Mouse (Mus musculus): ENCODE data around the gene 1700019N19Rik. TPM values are rescaled to one million over a fixed set of nuclear protein-coding genes. Genes with fewer than 3 reads are reported as not detected.

Gene 1700019N19Rik
- polyA plus RNA-seq, 1 experiment, result not detected

- Histone ChIP-seq H3ac (ENCODE audit: control insufficient read depth, insufficient read length, low read depth) (no peak overlapping the region), H3K4me3 (ENCODE audit: insufficient read depth, poor library complexity, severe bottlenecking) (no peak overlapping the region), H3K79me2 (ENCODE audit: control insufficient read depth, insufficient read depth) (no peaks in the 10 kb centered on the region), H3K36me3 (ENCODE audit: control insufficient read depth, insufficient read depth) (no peaks in the 10 kb centered on the region), H3K79me3 (ENCODE audit: low read depth) (no peaks in the 10 kb centered on the region), H3K27me3 (ENCODE audit: control insufficient read depth, insufficient read depth, insufficient read length) (peaks cover 9% of the 10 kb centered on the region)
- TF ChIP-seq MAX (IDR thresholded peaks at IDR 0.05) (no peak), MYOD1 (IDR thresholded peaks at IDR 0.05; ENCODE audit: control insufficient read depth, insufficient read length, low read depth) (no peak), CEBPB (IDR thresholded peaks at IDR 0.05; ENCODE audit: low read depth) (no peak)
Observed at GRCm38 (mm10) chr19:58776461-58776860, 17.8 kb downstream of the 1700019N19Rik start.

DNA sequence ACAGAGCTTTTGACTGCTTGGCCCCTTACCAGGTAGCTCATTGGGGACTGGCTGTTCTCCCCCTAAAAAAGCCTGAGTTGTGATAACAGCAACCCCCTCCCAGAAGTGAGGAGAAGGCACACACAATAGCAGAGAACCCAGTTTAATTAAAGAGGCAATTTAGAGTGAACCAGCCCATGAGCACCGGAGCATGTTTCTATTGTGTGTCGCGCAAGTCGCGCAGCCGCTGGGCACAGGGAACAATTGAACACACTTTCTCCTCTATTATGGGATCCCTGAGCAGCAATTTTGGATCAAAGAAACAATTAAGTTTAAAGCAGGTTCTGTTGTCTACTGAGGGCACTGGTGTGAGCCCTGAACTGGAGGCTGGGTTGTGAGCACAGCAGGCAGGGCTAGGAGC lies 26.9 kb downstream of the 1700019N19Rik start:
- H3K36me3 ChIP-seq (ENCODE audit: control insufficient read depth, insufficient read depth), result no peaks in the 10 kb centered on the region
- TF ChIP-seq FOSL1 (IDR thresholded peaks at IDR 0.05; ENCODE audit: insufficient read depth, low read length, poor library complexity, severe bottlenecking) (no peak), MYOD1 (IDR thresholded peaks at IDR 0.05; ENCODE audit: control insufficient read depth, insufficient read length, low read depth) (no peak), CEBPB (IDR thresholded peaks at IDR 0.05; ENCODE audit: low read depth) (no peak), USF1 (IDR thresholded peaks at IDR 0.05; ENCODE audit: low read depth) (no peak), CTCF (IDR thresholded peaks at IDR 0.05; ENCODE audit: control insufficient read depth, insufficient read depth, insufficient read length) (no peak), MYOG (IDR thresholded peaks at IDR 0.05; ENCODE audit: control insufficient read depth, extremely low read depth, insufficient read length) (no peak), MAX (IDR thresholded peaks at IDR 0.05) (no peak)
- no peaks in the 10 kb centered on the region for H3K79me3 ChIP-seq (ENCODE audit: low read depth)
- no peaks in the 10 kb centered on the region for H3K79me2 ChIP-seq (ENCODE audit: control insufficient read depth, insufficient read depth)
- H3K4me3 ChIP-seq (ENCODE audit: insufficient read depth, poor library complexity, severe bottlenecking), result no peak overlapping the region
- H3ac ChIP-seq (ENCODE audit: control insufficient read depth, insufficient read length, low read depth), result no peak overlapping the region
- H3K27me3 ChIP-seq (ENCODE audit: control insufficient read depth, insufficient read depth, insufficient read length), result peaks cover 34% of the 10 kb centered on the region

DNA sequence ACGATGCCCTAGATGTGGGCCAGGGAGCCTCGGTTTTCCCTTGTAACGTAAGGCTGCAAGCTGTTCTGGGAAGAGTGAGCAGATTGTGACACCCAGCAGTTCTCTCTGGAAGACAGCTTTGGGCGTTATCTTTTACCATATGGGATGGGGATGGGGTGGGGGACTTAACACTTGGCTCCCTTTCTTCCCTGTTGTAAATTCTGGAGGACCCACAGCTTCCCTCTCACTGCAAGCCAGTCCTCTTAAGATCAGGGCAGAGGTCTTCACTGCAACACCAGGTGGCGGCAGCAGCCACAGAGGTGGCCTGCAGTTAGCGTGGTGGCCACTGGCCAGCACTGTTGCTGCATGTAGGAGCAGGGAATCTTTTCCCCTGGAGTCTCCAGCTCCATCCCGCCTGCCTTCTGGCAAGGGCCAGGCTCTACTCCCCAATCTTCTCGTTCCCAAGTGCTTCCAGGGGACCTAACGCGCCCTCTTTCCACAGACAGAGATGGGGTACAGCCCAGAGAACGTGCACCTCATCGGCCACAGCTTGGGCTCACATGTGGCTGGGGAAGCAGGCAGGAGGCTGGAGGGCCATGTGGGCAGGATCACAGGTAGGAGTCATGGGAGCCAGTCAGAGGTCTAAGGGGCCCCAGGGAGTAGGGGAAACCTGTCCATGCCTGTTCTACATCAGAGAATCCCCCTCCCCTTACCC lies 31.3 kb downstream of the 1700019N19Rik start:
- H3K79me2 ChIP-seq (ENCODE audit: control insufficient read depth, insufficient read depth), result no peaks in the 10 kb centered on the region
- peaks cover 22% of the 10 kb centered on the region for H3K27me3 ChIP-seq (ENCODE audit: control insufficient read depth, insufficient read depth, insufficient read length)
- no peak overlapping the region for H3K4me3 ChIP-seq (ENCODE audit: insufficient read depth, poor library complexity, severe bottlenecking)
- TF ChIP-seq CTCF (IDR thresholded peaks at IDR 0.05; ENCODE audit: control insufficient read depth, insufficient read depth, insufficient read length) (peak; percentile 94), FOSL1 (IDR thresholded peaks at IDR 0.05; ENCODE audit: insufficient read depth, low read length, poor library complexity, severe bottlenecking) (no peak)
- H3K36me3 ChIP-seq (ENCODE audit: control insufficient read depth, insufficient read depth), result no peaks in the 10 kb centered on the region
- no peak overlapping the region for H3ac ChIP-seq (ENCODE audit: control insufficient read depth, insufficient read length, low read depth)
- H3K79me3 ChIP-seq (ENCODE audit: low read depth), result no peaks in the 10 kb centered on the region

DNA sequence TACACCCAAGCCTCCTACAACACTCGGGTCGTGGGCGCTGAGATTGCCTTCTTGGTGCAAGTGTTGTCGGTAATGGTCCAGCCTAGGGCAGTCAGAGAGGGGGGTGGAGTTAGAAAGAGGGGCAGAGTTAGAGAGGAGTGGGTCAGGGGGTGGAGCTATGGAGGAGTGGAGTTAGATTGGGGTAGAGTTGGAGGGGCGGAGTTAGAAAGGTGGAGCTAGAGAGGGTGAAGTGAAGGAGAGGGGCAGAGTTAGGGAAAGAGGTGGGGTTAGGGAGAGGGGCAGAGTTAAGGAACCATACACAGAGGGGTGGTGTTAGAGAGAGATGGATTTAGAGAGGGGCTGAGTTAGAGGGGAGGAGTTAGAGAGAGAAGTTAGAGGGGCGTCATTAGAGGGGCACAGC lies 31.9 kb downstream of the 1700019N19Rik start:
- H3K27me3 ChIP-seq (ENCODE audit: control insufficient read depth, insufficient read depth, insufficient read length), result peaks cover 16% of the 10 kb centered on the region
- H3K79me2 ChIP-seq (ENCODE audit: control insufficient read depth, insufficient read depth), result no peaks in the 10 kb centered on the region
- no peak for TF ChIP-seq USF1 (IDR thresholded peaks at IDR 0.05; ENCODE audit: low read depth)
- TF ChIP-seq MYOD1 (IDR thresholded peaks at IDR 0.05; ENCODE audit: control insufficient read depth, insufficient read length, low read depth), result no peak
- no peak for TF ChIP-seq CTCF (IDR thresholded peaks at IDR 0.05; ENCODE audit: control insufficient read depth, insufficient read depth, insufficient read length)
- TF ChIP-seq CEBPB (IDR thresholded peaks at IDR 0.05; ENCODE audit: low read depth), result no peak
- TF ChIP-seq MAX (IDR thresholded peaks at IDR 0.05), result no peak

DNA sequence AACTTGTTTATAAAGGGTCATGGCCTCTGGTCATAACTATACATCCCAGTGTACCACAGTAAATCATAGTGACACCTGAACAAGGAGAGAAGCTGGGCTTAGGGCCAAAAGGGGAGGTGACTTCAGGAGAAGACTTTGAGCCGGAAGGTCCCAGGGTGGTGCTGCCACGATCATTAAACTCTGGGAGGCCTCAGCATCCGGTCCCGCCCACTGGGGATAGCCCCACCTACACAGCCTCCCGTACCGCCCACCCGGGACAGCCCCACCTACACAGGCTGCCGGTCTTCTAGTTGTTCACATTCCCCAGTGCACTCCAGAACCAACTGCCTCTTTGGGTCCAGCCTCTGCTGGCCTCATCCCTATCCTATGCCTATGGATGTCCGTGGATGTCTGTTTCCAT lies 34.8 kb downstream of the 1700019N19Rik start, which contains the start of gene Pnliprp2:
Gene Pnliprp2 (plus strand): TSS at position 297 of the 400 bp plus-strand sequence.
- H3K27me3 ChIP-seq (ENCODE audit: control insufficient read depth, insufficient read depth, insufficient read length), result peaks cover 1% of the 10 kb centered on the region
- TF ChIP-seq CEBPB (IDR thresholded peaks at IDR 0.05; ENCODE audit: low read depth) (no peak), USF1 (IDR thresholded peaks at IDR 0.05; ENCODE audit: low read depth) (no peak), MYOD1 (IDR thresholded peaks at IDR 0.05; ENCODE audit: control insufficient read depth, insufficient read length, low read depth) (no peak), MAX (IDR thresholded peaks at IDR 0.05) (no peak), MYOG (IDR thresholded peaks at IDR 0.05; ENCODE audit: control insufficient read depth, extremely low read depth, insufficient read length) (no peak), CTCF (IDR thresholded peaks at IDR 0.05; ENCODE audit: control insufficient read depth, insufficient read depth, insufficient read length) (no peak), FOSL1 (IDR thresholded peaks at IDR 0.05; ENCODE audit: insufficient read depth, low read length, poor library complexity, severe bottlenecking) (no peak)
- H3K79me2 ChIP-seq (ENCODE audit: control insufficient read depth, insufficient read depth), result no peaks in the 10 kb centered on the region
- H3ac ChIP-seq (ENCODE audit: control insufficient read depth, insufficient read length, low read depth), result no peak within 1 kb of the TSS
- no peak within 1 kb of the TSS for H3K4me3 ChIP-seq (ENCODE audit: insufficient read depth, poor library complexity, severe bottlenecking)
- no peaks in the 10 kb centered on the region for H3K36me3 ChIP-seq (ENCODE audit: control insufficient read depth, insufficient read depth)
- no peaks in the 10 kb centered on the region for H3K79me3 ChIP-seq (ENCODE audit: low read depth)

More for the DNA sequence above, 31.9 kb downstream of the 1700019N19Rik start:
- no peak overlapping the region for H3K4me3 ChIP-seq (ENCODE audit: insufficient read depth, poor library complexity, severe bottlenecking)
- H3K36me3 ChIP-seq (ENCODE audit: control insufficient read depth, insufficient read depth), result no peaks in the 10 kb centered on the region
- H3K79me3 ChIP-seq (ENCODE audit: low read depth), result no peaks in the 10 kb centered on the region
- no peak overlapping the region for H3ac ChIP-seq (ENCODE audit: control insufficient read depth, insufficient read length, low read depth)

GRCm38 (mm10) chr19:58758871-58759270 lies 35.4 kb downstream of the 1700019N19Rik start:
- Histone ChIP-seq H3K79me3 (ENCODE audit: low read depth) (no peaks in the 10 kb centered on the region), H3ac (ENCODE audit: control insufficient read depth, insufficient read length, low read depth) (no peak overlapping the region), H3K36me3 (ENCODE audit: control insufficient read depth, insufficient read depth) (no peaks in the 10 kb centered on the region), H3K4me3 (ENCODE audit: insufficient read depth, poor library complexity, severe bottlenecking) (no peak overlapping the region), H3K79me2 (ENCODE audit: control insufficient read depth, insufficient read depth) (no peaks in the 10 kb centered on the region), H3K27me3 (ENCODE audit: control insufficient read depth, insufficient read depth, insufficient read length) (no peaks in the 10 kb centered on the region)
- TF ChIP-seq USF1 (IDR thresholded peaks at IDR 0.05; ENCODE audit: low read depth), result no peak
- no peak for TF ChIP-seq CEBPB (IDR thresholded peaks at IDR 0.05; ENCODE audit: low read depth)
- TF ChIP-seq CTCF (IDR thresholded peaks at IDR 0.05; ENCODE audit: control insufficient read depth, insufficient read depth, insufficient read length), result no peak
- TF ChIP-seq MYOG (IDR thresholded peaks at IDR 0.05; ENCODE audit: control insufficient read depth, extremely low read depth, insufficient read length), result no peak
- TF ChIP-seq FOSL1 (IDR thresholded peaks at IDR 0.05; ENCODE audit: insufficient read depth, low read length, poor library complexity, severe bottlenecking), result no peak
- no peak for TF ChIP-seq MAX (IDR thresholded peaks at IDR 0.05)
- no peak for TF ChIP-seq MYOD1 (IDR thresholded peaks at IDR 0.05; ENCODE audit: control insufficient read depth, insufficient read length, low read depth)
